Mouse (Mus musculus) myocyte (in vitro differentiated cells): ENCODE measurements around the gene Ccp110.

Experiments
- CEBPB ChIP-seq: IDR thresholded peaks from 2 replicates; pipeline ENCODE4 v1.6.1; 2011; ENCODE audit warnings: mild to moderate bottlenecking, moderate library complexity; ENCODE audit not compliant: poor library complexity, insufficient read depth, severe bottlenecking
- MAX ChIP-seq: IDR thresholded peaks from one replicate; pipeline ENCODE4 v1.6.1; 2011; ENCODE audit warnings: low read depth, mild to moderate bottlenecking, control low read depth
- MYOD1 ChIP-seq, 3 experiments: IDR thresholded peaks; one replicate each; pipeline ENCODE4 v1.6.1; 2011; ENCODE audit warnings: control low read depth in 2 of 3, low read depth in 2 of 3, mild to moderate bottlenecking in 2 of 3, moderate library complexity in 1 of 3; ENCODE audit not compliant: insufficient read length in 2 of 3, control insufficient read depth in 1 of 3
- POLR2A ChIP-seq: IDR thresholded peaks from one replicate; pipeline ENCODE4 v1.6.1; 2011; ENCODE audit warnings: low read depth, mild to moderate bottlenecking, control low read depth, moderate library complexity; ENCODE audit not compliant: insufficient read length
- SRF ChIP-seq: IDR thresholded peaks from one replicate; pipeline ENCODE4 v1.6.1; 2011; ENCODE audit warnings: low read depth; ENCODE audit not compliant: control insufficient read depth, insufficient read length
- TCF12 ChIP-seq: IDR thresholded peaks from one replicate; pipeline ENCODE4 v1.6.1; 2011; ENCODE audit warnings: mild to moderate bottlenecking, control low read depth; ENCODE audit not compliant: poor library complexity, insufficient read depth, severe bottlenecking
- USF1 ChIP-seq: IDR thresholded peaks from one replicate; pipeline ENCODE4 v1.6.1; 2011; ENCODE audit warnings: low read depth, mild to moderate bottlenecking, control low read depth, moderate library complexity

DNA sequence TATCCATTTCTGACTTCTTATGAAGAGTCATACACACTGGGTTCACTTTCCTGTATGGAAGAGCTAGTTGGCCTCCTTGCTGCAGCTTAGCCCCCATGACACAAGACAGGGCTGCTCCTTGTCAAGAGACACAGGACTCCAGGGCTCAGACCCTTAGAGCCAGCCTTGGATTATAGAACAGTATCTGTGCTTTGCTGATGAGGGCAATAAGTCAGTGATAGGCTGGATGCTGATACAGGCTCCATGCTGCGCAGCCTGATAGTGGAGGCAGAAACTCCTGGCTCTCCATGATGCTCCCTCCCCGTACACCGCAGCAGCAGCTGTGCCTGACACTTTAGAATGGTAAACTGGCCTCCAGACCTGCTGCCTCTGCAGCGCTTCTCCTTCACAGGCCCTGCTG lies 42.2 kb upstream of the Ccp110 start:
- TF ChIP-seq SRF, result no peak
- no peak for TF ChIP-seq POLR2A
- no peak for TF ChIP-seq CEBPB
- TF ChIP-seq USF1, result no peak
- no peak for TF ChIP-seq TCF12
- no peak for TF ChIP-seq MYOD1 (IDR thresholded peaks at IDR 0.05; ENCODE audit: control insufficient read depth in 1 of 3, insufficient read length in 2 of 3, low read depth in 2 of 3)
- TF ChIP-seq MAX, result no peak
